Comparison of ENCODE assay signal across 16 mouse cellular contexts in the genomic region with DNA sequence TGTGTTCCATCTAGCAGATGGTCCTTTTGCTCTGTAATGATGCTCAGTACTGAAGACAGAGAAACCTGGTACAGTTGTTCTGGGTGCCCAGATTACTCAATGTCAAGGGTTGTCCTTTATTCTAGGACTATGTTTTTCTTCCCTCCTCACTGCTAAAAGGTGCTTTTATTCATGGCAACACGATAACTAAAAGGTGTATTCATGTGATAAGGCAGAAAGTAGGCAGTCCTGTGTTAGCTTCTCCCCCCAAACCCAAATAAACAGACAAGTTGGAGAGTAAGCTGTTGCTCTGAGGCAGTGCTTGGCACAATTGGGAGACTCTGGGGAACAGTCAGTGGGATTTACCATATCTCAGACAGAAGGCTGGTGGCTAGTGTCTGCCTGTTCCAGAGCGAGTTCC.
"Had no signal": no experiment of that assay in that cellular context is flagged by ENCODE, and none has a peak within 500 bp of the region (broad histone marks: within the 10 kb centered on the region; RNA-seq: fewer than 3 reads in every experiment).

No protein-coding gene starts in this region.

- H3K9ac ChIP-seq: limb, embryonic 13.5 days; neural tube, embryonic 15.5 days had no signal

- DNase-seq: kidney, adult 2 months; kidney, postnatal 25 days; layer of hippocampus, postnatal 36 days; left cerebral cortex, postnatal 4 days; lung, adult 18-20 months; midbrain, embryonic 14.5 days; right cerebral cortex, adult 18-20 months; right cerebral cortex, postnatal 4 days; spleen, adult 18-20 months; thymus, adult 2 months; thymus, postnatal 25 days had no signal

- ATAC-seq: intestine, embryonic 16.5 days had no signal

- H3K27me3 ChIP-seq: limb, embryonic 13.5 days; neural tube, embryonic 15.5 days had no signal

- H3K9me3 ChIP-seq: limb, embryonic 13.5 days; midbrain, embryonic 10.5 days; neural tube, embryonic 15.5 days had no signal

- H3K36me3 ChIP-seq: limb, embryonic 13.5 days; midbrain, embryonic 10.5 days; neural tube, embryonic 15.5 days had no signal

- H3K27ac ChIP-seq: limb, embryonic 13.5 days; neural tube, embryonic 15.5 days had no signal

- H3K4me3 ChIP-seq: limb, embryonic 13.5 days; midbrain, embryonic 10.5 days; myocyte; neural tube, embryonic 15.5 days had no signal

- H3K4me1 ChIP-seq: limb, embryonic 13.5 days; neural tube, embryonic 15.5 days had no signal

- H3K4me2 ChIP-seq: limb, embryonic 13.5 days; neural tube, embryonic 15.5 days had no signal
